Mouse (Mus musculus) C2C12 (cell line): ENCODE data around the gene Fus. TPM values are rescaled to one million over a fixed set of nuclear protein-coding genes. Genes with fewer than 3 reads are reported as not detected.

Experiments used
- H3K27me3 ChIP-seq: one replicate; pipeline ENCODE4 v1.6.1; 2011; ENCODE audit not compliant: control insufficient read depth, insufficient read depth, insufficient read length
- H3K36me3 ChIP-seq: one replicate; pipeline ENCODE4 v1.6.1; 2011; ENCODE audit not compliant: control insufficient read depth, insufficient read depth
- H3K4me3 ChIP-seq: one replicate; pipeline ENCODE4 v1.5.1; 2011; ENCODE audit warnings: mild to moderate bottlenecking, control low read depth; ENCODE audit not compliant: poor library complexity, insufficient read depth, severe bottlenecking
- H3K79me2 ChIP-seq: one replicate; pipeline ENCODE4 v1.6.1; 2011; ENCODE audit not compliant: control insufficient read depth, insufficient read depth
- H3K79me3 ChIP-seq: one replicate; pipeline ENCODE4 v1.6.1; 2011; ENCODE audit warnings: low read depth, control low read depth
- H3ac ChIP-seq: one replicate; pipeline ENCODE3; 2011; ENCODE audit warnings: low read depth; ENCODE audit not compliant: control insufficient read depth, insufficient read length
- CEBPB ChIP-seq: IDR thresholded peaks from one replicate; pipeline ENCODE4 v1.6.1; 2011; ENCODE audit warnings: low read depth, mild to moderate bottlenecking, control low read depth, moderate library complexity
- CTCF ChIP-seq: IDR thresholded peaks from one replicate; pipeline ENCODE4 v1.5.1; 2011; ENCODE audit not compliant: control insufficient read depth, insufficient read depth, insufficient read length
- FOSL1 ChIP-seq: IDR thresholded peaks from one replicate; pipeline ENCODE4 v1.8.0; 2011; ENCODE audit warnings: mild to moderate bottlenecking, low read length; ENCODE audit not compliant: poor library complexity, insufficient read depth, severe bottlenecking
- MAX ChIP-seq: IDR thresholded peaks from one replicate; pipeline ENCODE4 v1.6.1; 2011; ENCODE audit warnings: mild to moderate bottlenecking, control low read depth
- MYOD1 ChIP-seq: IDR thresholded peaks from one replicate; pipeline ENCODE4 v1.6.1; 2011; ENCODE audit warnings: low read depth; ENCODE audit not compliant: control insufficient read depth, insufficient read length
- MYOG ChIP-seq: IDR thresholded peaks from one replicate; pipeline ENCODE4 v1.6.1; 2011; ENCODE audit not compliant: control insufficient read depth, insufficient read length; ENCODE audit errors: extremely low read depth
- USF1 ChIP-seq: IDR thresholded peaks from one replicate; pipeline ENCODE4 v1.6.1; 2011; ENCODE audit warnings: low read depth, mild to moderate bottlenecking, control low read depth, moderate library complexity
- long read RNA-seq, 2 experiments: library from polyadenylated mRNA; unstranded; transcript quantifications; one replicate each; pipeline ENCODE4 v2.0.0; 2019 to 2020
- polyA plus RNA-seq: library from polyadenylated mRNA; unstranded; fragments of >200 nt; fragmentation: generic; extraction: Trizol; gene quantifications from one replicate; pipeline ENCODE4 v1.2.1, GENCODE M21; 2012; ENCODE audit warnings: missing spikeins

Gene Fus
- 468 TPM for polyA plus RNA-seq
- long read RNA-seq, experiment 1, full-length matches to known transcripts: 10 of 17 reads
- long read RNA-seq, experiment 1, partial matches to known transcripts: 5 of 17 reads
- long read RNA-seq, experiment 1, other reads (novel, unspliced or antisense): 2 of 17 reads
- long read RNA-seq, experiment 2, full-length matches to known transcripts: 357 of 376 reads
- long read RNA-seq, experiment 2, partial matches to known transcripts: 3 of 376 reads
- long read RNA-seq, experiment 2, other reads (novel, unspliced or antisense): 16 of 376 reads

DNA sequence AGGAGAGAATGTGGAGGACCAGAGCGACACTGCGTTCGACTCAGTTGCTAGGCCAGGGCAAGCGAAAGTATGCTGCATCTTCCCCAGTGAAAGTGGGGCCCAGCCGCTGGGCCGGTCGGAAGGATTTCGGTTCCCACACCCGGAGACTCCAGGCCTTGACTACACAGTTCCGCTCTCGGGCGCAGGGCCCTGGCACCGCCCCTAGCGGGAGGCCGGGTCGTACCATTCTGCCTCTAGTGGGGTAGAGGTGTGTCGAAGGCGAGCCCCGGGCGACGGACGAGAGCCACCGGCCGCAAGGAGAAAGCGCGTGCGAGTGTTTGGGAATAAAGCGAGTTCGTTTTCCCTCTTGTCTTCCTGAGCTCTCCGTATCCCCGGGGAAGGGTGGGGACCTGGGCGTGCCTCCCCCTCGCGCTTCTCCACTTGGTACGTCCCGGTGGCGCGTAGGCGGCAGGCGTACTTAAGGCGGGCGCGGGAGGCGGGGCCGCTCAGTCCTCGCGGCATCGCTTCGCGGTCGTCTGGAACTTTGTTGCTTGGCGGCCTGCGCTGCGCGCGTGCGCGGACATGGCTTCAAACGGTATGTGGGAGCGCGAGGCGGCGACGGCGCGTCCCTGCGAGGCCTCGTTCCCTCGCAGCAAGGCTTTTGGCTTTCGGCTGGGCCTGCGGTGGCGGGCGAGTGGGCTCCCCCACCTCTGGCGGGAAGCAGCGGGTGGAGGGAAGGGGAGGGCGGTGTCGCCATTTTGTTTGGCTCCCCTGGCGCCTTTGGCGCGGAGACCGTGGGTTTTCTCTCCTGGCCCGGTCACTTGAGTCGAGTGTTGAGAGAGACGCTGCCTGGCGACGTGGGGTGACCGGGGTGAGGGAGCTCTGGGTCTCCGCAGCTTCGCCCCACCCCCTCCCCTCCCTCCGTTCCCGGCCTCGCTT lies at the start of gene Fus:
Gene Fus (plus strand): TSS at position 454 of the 918 bp plus-strand sequence.
- TF ChIP-seq CEBPB (no peak), MAX (peak; percentile 26), MYOD1 (no peak)
- Histone ChIP-seq H3ac (peak within 1 kb of the TSS; percentile 92), H3K79me3 (peaks cover 42% of the 10 kb centered on the region), H3K4me3 (peak within 1 kb of the TSS; percentile 82), H3K79me2 (peaks cover 50% of the 10 kb centered on the region), H3K27me3 (no peaks in the 10 kb centered on the region), H3K36me3 (peaks cover 39% of the 10 kb centered on the region)

DNA sequence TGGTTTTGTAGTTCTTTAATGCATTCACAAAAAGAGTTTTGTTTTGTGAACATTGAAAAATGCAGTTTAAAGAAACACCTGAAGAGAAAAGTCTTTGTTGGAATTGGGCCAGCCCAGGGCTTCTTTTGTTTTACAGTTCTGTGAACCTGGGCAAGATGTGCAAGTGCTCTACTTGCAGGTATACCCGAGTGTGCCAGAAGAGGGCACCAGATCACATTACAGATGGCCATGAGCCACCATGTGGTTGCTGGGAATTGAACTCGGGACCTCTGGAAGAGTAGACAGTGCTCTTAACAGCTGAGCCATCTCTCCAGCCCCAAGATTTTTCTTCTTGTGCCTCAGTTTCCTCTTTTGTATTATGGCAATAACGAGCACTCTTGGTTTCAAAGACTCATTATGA lies 49.1 kb upstream of the Fus start:
- TF ChIP-seq USF1: no peak
- TF ChIP-seq CEBPB: no peak
- no peak for TF ChIP-seq FOSL1
- TF ChIP-seq MYOG: no peak
- no peak for TF ChIP-seq CTCF
- no peak for TF ChIP-seq MYOD1
- TF ChIP-seq MAX: no peak
- peaks cover 2% of the 10 kb centered on the region for H3K79me2 ChIP-seq
- no peak overlapping the region for H3K4me3 ChIP-seq
- no peaks in the 10 kb centered on the region for H3K79me3 ChIP-seq
- no peak overlapping the region for H3ac ChIP-seq
- H3K36me3 ChIP-seq: peaks cover 10% of the 10 kb centered on the region
- no peaks in the 10 kb centered on the region for H3K27me3 ChIP-seq

DNA sequence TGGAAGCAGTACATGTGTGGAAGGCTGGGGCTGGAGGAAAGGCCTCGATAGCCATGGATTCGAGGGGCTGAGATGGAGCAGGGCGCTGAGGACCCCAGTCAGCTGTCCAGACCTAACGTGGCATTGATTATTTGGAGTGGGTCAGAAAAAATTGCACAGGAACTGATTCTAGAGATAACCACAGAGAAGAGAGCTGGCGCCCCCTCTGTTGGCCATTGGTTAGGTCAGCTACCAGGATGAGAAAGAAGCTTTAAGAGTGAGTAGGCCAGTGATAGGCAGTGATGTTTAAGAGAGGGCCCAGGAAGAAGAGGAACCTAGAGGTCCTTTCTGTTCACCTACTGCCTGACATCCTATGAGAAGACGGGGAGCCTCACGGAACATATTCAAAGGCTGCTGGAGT lies 48.0 kb upstream of the Fus start:
- Histone ChIP-seq H3K4me3 (no peak overlapping the region), H3K79me2 (no peaks in the 10 kb centered on the region), H3K79me3 (no peaks in the 10 kb centered on the region), H3K36me3 (peaks cover 10% of the 10 kb centered on the region), H3K27me3 (no peaks in the 10 kb centered on the region), H3ac (no peak overlapping the region)
- TF ChIP-seq CEBPB (no peak), MAX (no peak), USF1 (no peak), FOSL1 (no peak), CTCF (no peak)

DNA sequence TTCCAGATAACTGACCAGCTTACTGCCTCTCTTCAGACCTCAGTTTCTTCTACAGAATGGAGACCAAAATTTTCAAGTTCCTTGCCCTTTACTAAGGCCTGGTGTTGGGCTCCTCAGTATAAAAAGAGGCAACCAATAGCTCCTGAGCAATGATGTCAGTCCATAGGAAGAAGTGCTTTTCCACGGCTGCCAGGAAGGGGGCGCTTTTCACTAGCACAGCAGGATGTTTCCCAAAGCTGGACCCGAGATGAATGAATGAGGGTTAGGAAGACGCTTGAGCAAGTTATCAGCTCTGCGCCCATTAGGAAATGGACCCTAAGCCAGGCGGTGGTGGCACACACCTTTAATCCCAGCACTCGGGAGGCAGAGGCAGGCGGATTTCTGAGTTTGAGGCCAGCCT lies 45.7 kb upstream of the Fus start:
- Histone ChIP-seq H3K79me2 (no peaks in the 10 kb centered on the region), H3K27me3 (no peaks in the 10 kb centered on the region), H3K79me3 (no peaks in the 10 kb centered on the region), H3ac (no peak overlapping the region), H3K36me3 (no peaks in the 10 kb centered on the region), H3K4me3 (no peak overlapping the region)
- peak; percentile 2 for TF ChIP-seq CTCF
- TF ChIP-seq MYOD1: no peak
- TF ChIP-seq CEBPB: no peak
- TF ChIP-seq USF1: no peak
- no peak for TF ChIP-seq MAX
- TF ChIP-seq FOSL1: no peak
- no peak for TF ChIP-seq MYOG

DNA sequence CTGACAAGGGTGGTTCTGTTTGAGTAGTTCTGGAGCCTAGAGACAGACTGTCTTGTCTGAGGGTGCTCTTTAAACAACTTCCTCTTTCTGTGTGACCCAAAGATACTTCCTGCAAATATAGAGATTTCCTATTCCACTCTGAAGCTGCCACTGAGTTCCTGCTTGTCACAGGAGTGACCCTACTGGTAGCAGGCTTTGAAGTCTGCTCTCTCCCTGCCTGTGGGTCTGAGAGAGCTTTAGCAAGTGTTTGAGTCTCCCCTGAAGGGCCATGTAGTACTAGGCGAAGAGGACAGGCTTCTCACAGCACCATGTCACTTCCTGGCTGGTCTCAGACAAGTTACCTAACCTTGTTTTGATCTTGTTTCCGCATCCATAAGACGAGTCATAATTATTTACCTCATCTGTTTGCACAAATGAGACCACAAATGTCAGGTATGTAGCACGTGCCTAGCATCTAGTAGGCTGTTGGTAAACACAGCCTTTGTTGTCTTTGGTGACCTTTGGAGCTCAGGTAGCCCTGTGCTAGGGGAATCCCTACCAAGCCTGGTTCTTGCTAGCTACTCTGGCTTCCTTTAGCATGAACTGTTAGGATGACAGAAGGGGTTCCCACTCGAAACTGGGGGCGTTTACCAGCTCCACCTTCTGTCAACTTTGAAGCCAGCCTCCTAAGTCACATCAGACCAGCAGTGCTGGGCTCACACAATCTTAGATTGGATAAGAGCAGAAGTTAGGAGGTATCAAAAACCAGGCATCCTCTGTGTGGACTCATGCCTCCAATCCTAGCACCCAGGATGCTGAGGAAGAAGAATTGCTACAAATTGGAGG lies 44.6 kb upstream of the Fus start:
- no peak overlapping the region for H3K4me3 ChIP-seq
- no peaks in the 10 kb centered on the region for H3K79me3 ChIP-seq
- H3K27me3 ChIP-seq: no peaks in the 10 kb centered on the region
- no peaks in the 10 kb centered on the region for H3K79me2 ChIP-seq
- TF ChIP-seq FOSL1 (no peak), MYOD1 (no peak), CTCF (no peak), MAX (no peak), USF1 (no peak), CEBPB (no peak), MYOG (no peak)
- no peak overlapping the region for H3ac ChIP-seq
- no peaks in the 10 kb centered on the region for H3K36me3 ChIP-seq
